Mouse (Mus musculus) heart, adult 2 months (tissue): ENCODE data around the gene Fam129b.

Source experiments
- CTCF ChIP-seq: fragments of 200-600 bp; IDR thresholded peaks from 2 replicates; pipeline ENCODE4 v1.8.1; 2022; ENCODE audit warnings: antibody characterized with exemption, mild to moderate bottlenecking, moderate library complexity
- EP300 ChIP-seq: fragments of 200-500 bp; IDR thresholded peaks from 2 replicates; pipeline ENCODE4 v1.6.1; 2011; ENCODE audit warnings: low read depth, low read length, control low read depth; ENCODE audit not compliant: insufficient read depth
- POLR2A ChIP-seq: fragments of 200-500 bp; IDR thresholded peaks from 2 replicates; pipeline ENCODE4 v1.6.1; 2011; ENCODE audit warnings: mild to moderate bottlenecking, low read depth, low read length, control low read depth; ENCODE audit not compliant: insufficient read depth

- TF ChIP-seq CTCF = no peak
- TF ChIP-seq POLR2A = no peak
- no peak for TF ChIP-seq EP300
Measured at GRCm38 (mm10) chr2:32947454-32947853, 71.5 kb downstream of the Fam129b start.
